ENCODE assay signal across 9 mouse cellular contexts in the genomic region with DNA sequence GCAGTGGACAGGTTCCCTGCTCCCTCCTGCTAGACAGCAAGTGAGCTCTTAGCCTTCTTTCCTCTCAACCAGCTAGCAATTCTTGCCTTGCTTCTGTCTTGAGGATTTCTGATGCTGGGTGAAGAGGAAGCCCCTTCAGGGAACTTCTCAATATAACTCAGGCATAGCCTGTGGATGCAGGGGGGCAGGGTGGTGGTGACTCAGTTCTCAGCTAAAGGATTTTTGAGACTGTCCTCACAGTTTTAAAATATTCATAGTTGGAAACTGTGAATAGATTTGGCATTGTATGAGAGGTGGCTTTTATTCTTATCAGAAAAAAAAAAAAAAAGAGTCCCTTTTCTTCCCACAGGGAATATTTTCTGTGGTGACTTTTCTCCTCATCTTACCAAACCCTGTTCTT. TPM values are rescaled to one million over a fixed set of nuclear protein-coding genes. Genes with fewer than 3 reads are reported as not detected.
DNase-seq lines count a peak whose midpoint lies in the region; ATAC-seq and TF ChIP-seq lines count a peak whose summit lies in the region.
"Had no signal": no experiment of that assay in that cellular context is flagged by ENCODE, and none has a peak within 500 bp of the region (broad histone marks: within the 10 kb centered on the region; RNA-seq: fewer than 3 reads in every experiment).

No protein-coding gene starts in this region.

- H3K9ac ChIP-seq in heart, embryonic 15.5 days, result no peak overlapping the region; the same call in 1 of the 2 replicates
- H3K9ac ChIP-seq in heart, embryonic 11.5 days (ENCODE audit: low read depth, low read length), result no peak overlapping the region
- H3K9ac ChIP-seq in liver, embryonic 13.5 days, result peak overlapping the region; percentile 95

- no peak for ATAC-seq in heart, embryonic 15.5 days (replicated peaks; ENCODE audit: insufficient number of reproducible peaks, insufficient read depth, low FRiP score, low read depth)
- ATAC-seq in heart, embryonic 11.5 days (replicated peaks; ENCODE audit: insufficient number of reproducible peaks, low FRiP score, low TSS enrichment), result no peak
- no peak for ATAC-seq in liver, embryonic 13.5 days (ENCODE audit: low read depth)
- ATAC-seq in inflammation-experienced regulatory T-cells, adult 6 months, result no peak

- peaks cover 87% of the 10 kb centered on the region for H3K79me2 ChIP-seq in C2C12 (ENCODE audit: control insufficient read depth, insufficient read depth)

- no peak for TF ChIP-seq POLR2A in embryonic fibroblast, embryonic 13.5 days (IDR thresholded peaks at IDR 0.05; ENCODE audit: low read depth, low read length)

- H3K27ac ChIP-seq in heart, embryonic 15.5 days, result 0 out of 2 replicates have a peak overlapping the region, but pooled peaks have one; percentile 35
- H3K27ac ChIP-seq in heart, embryonic 11.5 days (ENCODE audit: low read depth, low read length), result no peak overlapping the region
- H3K27ac ChIP-seq in embryonic fibroblast, embryonic 13.5 days (ENCODE audit: insufficient read depth, low read length), result no peak overlapping the region
- peak overlapping the region; percentile 69 for H3K27ac ChIP-seq in liver, embryonic 13.5 days

- peak overlapping the region; percentile 30 for H3K4me2 ChIP-seq in heart, embryonic 15.5 days
- no peak overlapping the region for H3K4me2 ChIP-seq in heart, embryonic 11.5 days
- peak overlapping the region; percentile 92 for H3K4me2 ChIP-seq in liver, embryonic 13.5 days

- no peak for TF ChIP-seq CTCF in C2C12 (IDR thresholded peaks at IDR 0.05; ENCODE audit: control insufficient read depth, insufficient read depth, insufficient read length)
- TF ChIP-seq CTCF in embryonic fibroblast, embryonic 13.5 days (IDR thresholded peaks at IDR 0.05; ENCODE audit: borderline replicate concordance, insufficient read depth, low read length), result no peak

- intact Hi-C loops in gastrocnemius, postnatal 14 days (cut with DNase I; ENCODE audit: low total_unique reads), result no loop called here

- H3K9me3 ChIP-seq in heart, embryonic 15.5 days (replicated peaks), result no peaks in the 10 kb centered on the region
- H3K9me3 ChIP-seq in heart, embryonic 11.5 days (replicated peaks; ENCODE audit: control insufficient read depth, low read length), result no peaks in the 10 kb centered on the region
- no peaks in the 10 kb centered on the region for H3K9me3 ChIP-seq in liver, embryonic 13.5 days (replicated peaks)

- no peak overlapping the region for H3K4me3 ChIP-seq in heart, embryonic 15.5 days
- H3K4me3 ChIP-seq in heart, embryonic 11.5 days (ENCODE audit: low read depth, low read length), result no peak overlapping the region
- no peak overlapping the region for H3K4me3 ChIP-seq in C2C12 (ENCODE audit: insufficient read depth, poor library complexity, severe bottlenecking)
- H3K4me3 ChIP-seq in embryonic fibroblast, embryonic 13.5 days (ENCODE audit: insufficient read depth, low read length), result 0 out of 2 replicates have a peak overlapping the region, but pooled peaks have one; percentile 3
- peak overlapping the region; percentile 91 for H3K4me3 ChIP-seq in liver, embryonic 13.5 days (replicated peaks)

- H3K4me1 ChIP-seq in heart, embryonic 15.5 days (replicated peaks), result peaks cover 32% of the 10 kb centered on the region
- peaks cover 3% of the 10 kb centered on the region for H3K4me1 ChIP-seq in heart, embryonic 11.5 days (ENCODE audit: control insufficient read depth, insufficient read depth, low read length)
- H3K4me1 ChIP-seq in embryonic fibroblast, embryonic 13.5 days (ENCODE audit: control insufficient read depth, insufficient read depth, low read length), result peaks cover 11% of the 10 kb centered on the region
- H3K4me1 ChIP-seq in liver, embryonic 13.5 days (replicated peaks), result peaks cover 59% of the 10 kb centered on the region

- peaks cover 51% of the 10 kb centered on the region for H3K79me3 ChIP-seq in C2C12 (ENCODE audit: low read depth)

- no peak for DNase-seq in liver, embryonic 13.5 days
- no peak for DNase-seq in gastrocnemius, postnatal 14 days
- no peak for DNase-seq in B cell, adult 2 months
- DNase-seq: cerebellum, adult 18-20 months had no signal

- H3K27me3 ChIP-seq in heart, embryonic 15.5 days, result no peaks in the 10 kb centered on the region
- H3K27me3 ChIP-seq in heart, embryonic 11.5 days (ENCODE audit: control insufficient read depth, insufficient read depth, low read length), result no peaks in the 10 kb centered on the region
- no peaks in the 10 kb centered on the region for H3K27me3 ChIP-seq in C2C12 (ENCODE audit: control insufficient read depth, insufficient read depth, insufficient read length)
- no peaks in the 10 kb centered on the region for H3K27me3 ChIP-seq in liver, embryonic 13.5 days

- H3K36me3 ChIP-seq in heart, embryonic 15.5 days, result peaks cover 43% of the 10 kb centered on the region
- H3K36me3 ChIP-seq in heart, embryonic 11.5 days (ENCODE audit: control insufficient read depth, insufficient read depth, low read length), result peaks cover 16% of the 10 kb centered on the region
- H3K36me3 ChIP-seq in C2C12 (ENCODE audit: control insufficient read depth, insufficient read depth), result peaks cover 56% of the 10 kb centered on the region
- peaks cover 58% of the 10 kb centered on the region for H3K36me3 ChIP-seq in liver, embryonic 13.5 days

- peak overlapping the region; percentile 6 for H3ac ChIP-seq in C2C12 (ENCODE audit: control insufficient read depth, insufficient read length, low read depth)

TF ChIP-seq in C2C12, 6 proteins besides CTCF, POLR2A, EP300 and RAD21:
- TF ChIP-seq MYOD1 (IDR thresholded peaks at IDR 0.05; ENCODE audit: control insufficient read depth, insufficient read length, low read depth) (no peak), MAX (IDR thresholded peaks at IDR 0.05) (no peak), USF1 (IDR thresholded peaks at IDR 0.05; ENCODE audit: low read depth) (no peak), MYOG (IDR thresholded peaks at IDR 0.05; ENCODE audit: control insufficient read depth, extremely low read depth, insufficient read length) (no peak), FOSL1 (IDR thresholded peaks at IDR 0.05; ENCODE audit: insufficient read depth, low read length, poor library complexity, severe bottlenecking) (no peak), CEBPB (IDR thresholded peaks at IDR 0.05; ENCODE audit: low read depth) (no peak)
TF ChIP-seq in C2C12: peak in this region for 0.

RNA-seq across cellular contexts. Expression of gene Znfx1, which starts 2.1 kb away (rescaled TPM):
- 6.2 and 8.3 TPM in 2 replicates for polyA plus RNA-seq in heart, embryonic 15.5 days (2015; fragmentation: Nextera tagmentation; extraction: Ambion mirVana)
- polyA plus RNA-seq in heart, embryonic 11.5 days (2014; fragmentation: Nextera tagmentation; extraction: Ambion mirVana), result 6.3 and 6.7 TPM in 2 replicates
- polyA plus RNA-seq in C2C12 (2012; fragmentation: generic; extraction: Trizol), result 15.8 TPM
- 23.6 and 23.8 TPM in 2 replicates for polyA plus RNA-seq in embryonic fibroblast, embryonic 13.5 days (2011; ENCODE audit: insufficient read length, low read depth, missing spikeins)
- 7.0 and 8.2 TPM in 2 replicates for polyA plus RNA-seq in liver, embryonic 13.5 days (2015; fragmentation: Nextera tagmentation; extraction: Ambion mirVana)
- polyA plus RNA-seq in inflammation-experienced regulatory T-cells, adult 6 months (2017; shearing (Covaris generic)), result 10 to 100 TPM; 20.4 to 25.2 (median 22.4) TPM
- 10 to 100 TPM; 14.5 to 14.8 TPM for total RNA-seq in gastrocnemius, postnatal 14 days (2021)

RNA-seq across cellular contexts. Expression of gene Ddx27, which starts 45.8 kb away (rescaled TPM):
- polyA plus RNA-seq in heart, embryonic 15.5 days (2015; fragmentation: Nextera tagmentation; extraction: Ambion mirVana), result 24.2 and 31.0 TPM in 2 replicates
- polyA plus RNA-seq in heart, embryonic 11.5 days (2014; fragmentation: Nextera tagmentation; extraction: Ambion mirVana), result 29.3 and 30.6 TPM in 2 replicates
- polyA plus RNA-seq in C2C12 (2012; fragmentation: generic; extraction: Trizol), result 76.4 TPM
- 29.9 and 31.6 TPM in 2 replicates for polyA plus RNA-seq in embryonic fibroblast, embryonic 13.5 days (2011; ENCODE audit: insufficient read length, low read depth, missing spikeins)
- 53.6 and 59.5 TPM in 2 replicates for polyA plus RNA-seq in liver, embryonic 13.5 days (2015; fragmentation: Nextera tagmentation; extraction: Ambion mirVana)
- 10 to 100 TPM; 33.6 to 38.9 (median 35.1) TPM for polyA plus RNA-seq in inflammation-experienced regulatory T-cells, adult 6 months (2017; shearing (Covaris generic))
- total RNA-seq in gastrocnemius, postnatal 14 days (2021), result 1 to 10 TPM; 6.8 to 8.0 TPM

Comparison
In these comparisons a context has a peak if more than half of its experiments do, and no peak if none do; other contexts are left out.
1. H3K27ac ChIP-seq: peak in heart, embryonic 15.5 days (single experiment) and liver, embryonic 13.5 days (single experiment); none in heart, embryonic 11.5 days (single experiment) and embryonic fibroblast, embryonic 13.5 days (single experiment).
2. H3K4me3 ChIP-seq: peak in embryonic fibroblast, embryonic 13.5 days (single experiment) and liver, embryonic 13.5 days (single experiment); none in heart, embryonic 15.5 days (single experiment), heart, embryonic 11.5 days (single experiment) and C2C12 (single experiment).